Mouse (Mus musculus) kidney, embryonic 15.5 days (tissue): ENCODE data around the gene Olfr902. TPM values are rescaled to one million over a fixed set of nuclear protein-coding genes. Genes with fewer than 3 reads are reported as not detected.

ENCODE experiments used
- polyA plus RNA-seq: library from polyadenylated mRNA; unstranded; fragments of >200 nt; fragmentation: Nextera tagmentation; extraction: Ambion mirVana; gene quantifications from 2 replicates; pipeline ENCODE4 v1.2.1, GENCODE M21; 2015

The Olfr902 gene
- polyA plus RNA-seq, 1 experiment from 2014 or later = not detected

Other genes with a start within 250 kb of the Olfr902 start
- gene Olfr893, start 239.3 kb upstream of the Olfr902 start, polyA plus RNA-seq = not detected in 2 replicates
- not detected in 2 replicates for gene Olfr894, start 229.6 kb upstream of the Olfr902 start, polyA plus RNA-seq
- gene Olfr143, start 194.9 kb upstream of the Olfr902 start, polyA plus RNA-seq = not detected in 2 replicates
- not detected in 2 replicates for gene Olfr895, start 179.8 kb upstream of the Olfr902 start, polyA plus RNA-seq
- gene Olfr896-ps1, start 156.5 kb upstream of the Olfr902 start, polyA plus RNA-seq = not detected in 2 replicates
- not detected in 2 replicates for gene Olfr25, start 118.6 kb upstream of the Olfr902 start, polyA plus RNA-seq
- not detected in 2 replicates for gene Olfr898, start 99.2 kb upstream of the Olfr902 start, polyA plus RNA-seq
- gene Olfr250, start 80.8 kb upstream of the Olfr902 start, polyA plus RNA-seq = not detected in 2 replicates
- not detected in 2 replicates for gene Olfr251, start 70.6 kb upstream of the Olfr902 start, polyA plus RNA-seq
- gene Olfr147, start 46.0 kb upstream of the Olfr902 start, polyA plus RNA-seq = not detected in 2 replicates
- not detected in 2 replicates for gene Olfr901, start 18.2 kb upstream of the Olfr902 start, polyA plus RNA-seq
- not detected in 2 replicates for gene Olfr904, start 15.5 kb downstream of the Olfr902 start, polyA plus RNA-seq
- gene Olfr905, start 23.5 kb downstream of the Olfr902 start, polyA plus RNA-seq = not detected in 2 replicates
- gene Olfr906, start 39.4 kb downstream of the Olfr902 start, polyA plus RNA-seq = not detected in 2 replicates
- gene Olfr907, start 48.1 kb downstream of the Olfr902 start, polyA plus RNA-seq = not detected in 2 replicates
- not detected in 2 replicates for gene Olfr911-ps1, start 73.9 kb downstream of the Olfr902 start, polyA plus RNA-seq
- not detected in 2 replicates for gene Olfr910, start 90.2 kb downstream of the Olfr902 start, polyA plus RNA-seq
- not detected in 2 replicates for gene Olfr912, start 132.5 kb downstream of the Olfr902 start, polyA plus RNA-seq
- gene Olfr913, start 145.1 kb downstream of the Olfr902 start, polyA plus RNA-seq = not detected in 2 replicates
- gene Olfr914, start 157.4 kb downstream of the Olfr902 start, polyA plus RNA-seq = not detected in 2 replicates
- not detected in 2 replicates for gene Olfr916, start 212.2 kb downstream of the Olfr902 start, polyA plus RNA-seq
- not detected in 2 replicates for gene Olfr917, start 218.2 kb downstream of the Olfr902 start, polyA plus RNA-seq
- not detected in 2 replicates for gene Olfr918, start 226.9 kb downstream of the Olfr902 start, polyA plus RNA-seq